Mouse (Mus musculus) liver, embryonic 14.5 days (tissue): ENCODE measurements around the gene Poc1a.

ENCODE experiments used
- CTCF ChIP-seq: IDR thresholded peaks from 2 replicates; pipeline ENCODE4 v1.5.1; 2016; ENCODE audit warnings: antibody characterized with exemption, low read depth, control low read depth
- EP300 ChIP-seq: IDR thresholded peaks from 2 replicates; pipeline ENCODE4 v1.6.1; 2016; ENCODE audit warnings: antibody characterized with exemption, low read depth

DNA sequence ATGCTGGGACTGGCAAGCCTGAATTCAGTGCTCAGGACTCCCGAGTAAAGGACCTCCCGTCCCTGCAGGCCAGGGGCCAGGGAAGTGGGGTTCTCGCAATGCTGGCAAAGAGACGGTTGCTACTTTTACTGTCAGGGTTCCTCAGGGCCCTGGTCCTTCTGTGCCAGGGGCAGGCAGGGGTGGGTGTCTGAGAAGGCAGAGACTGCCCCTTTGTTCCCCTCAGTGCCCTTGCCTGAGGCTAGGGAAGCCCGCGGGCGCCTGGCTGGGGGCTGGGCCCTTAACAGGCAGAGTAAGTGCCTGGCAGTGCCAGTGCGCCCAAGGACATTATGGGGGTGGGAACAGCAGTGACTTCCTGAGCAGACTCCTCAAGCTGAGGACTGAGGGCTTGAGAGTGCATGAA lies 96.4 kb downstream of the Poc1a start:
- no peak for TF ChIP-seq CTCF
- TF ChIP-seq EP300 = no peak
